Mouse (Mus musculus): ENCODE measurements at regions not wholly inside any gene's neighbourhood (a gene's known extent, or its start where the extent isn't known, plus 50 kb on each side); places are given as distances from the start of the nearest gene placed in this dataset.

GRCm38 (mm10) chr13:11308716-11309115 is 798.0 kb downstream of the Ryr2 start:
- no peak overlapping the region for H3K4me3 ChIP-seq (ENCODE audit: control insufficient read depth in 1 of 2, insufficient read depth in 1 of 2, low read depth in 2 of 2, low read length in 2 of 2)
- H3K9ac ChIP-seq (ENCODE audit: control insufficient read depth, low read depth, low read length, poor library complexity, severe bottlenecking) = no peak overlapping the region
- TF ChIP-seq MYB (IDR thresholded peaks at IDR 0.05; ENCODE audit: low read depth, low read length) (no peak), CHD1 (IDR thresholded peaks at IDR 0.05; ENCODE audit: low read depth, low read length) (no peak)
- H3K27ac ChIP-seq (ENCODE audit: control insufficient read depth, low read depth, low read length) = no peak overlapping the region
- H3K4me1 ChIP-seq (ENCODE audit: control insufficient read depth in 1 of 2, insufficient read depth in 2 of 2, low read length in 2 of 2) = no peaks in the 10 kb centered on the region
- no peaks in the 10 kb centered on the region for H3K27me3 ChIP-seq (ENCODE audit: control insufficient read depth in 1 of 2, insufficient read depth in 2 of 2, low read length in 2 of 2)
- no peaks in the 10 kb centered on the region for H3K79me2 ChIP-seq (ENCODE audit: control insufficient read depth, insufficient read depth, low read length, poor library complexity)
- H3K36me3 ChIP-seq (ENCODE audit: control insufficient read depth in 1 of 2, insufficient read depth in 2 of 2, low read length in 2 of 2) = no peaks in the 10 kb centered on the region
- DNase-seq (ENCODE audit: low read depth, low spot score) = no peak
- H3K9me3 ChIP-seq (replicated peaks; ENCODE audit: insufficient read depth, low read length) = no peaks in the 10 kb centered on the region

GRCm38 (mm10) chr13:11295493-11295892 is 811.3 kb downstream of the Ryr2 start:
- Histone ChIP-seq H3K9ac (ENCODE audit: control insufficient read depth, low read depth, low read length, poor library complexity, severe bottlenecking) (no peak overlapping the region), H3K9me3 (replicated peaks; ENCODE audit: insufficient read depth, low read length) (no peaks in the 10 kb centered on the region), H3K27me3 (ENCODE audit: control insufficient read depth in 1 of 2, insufficient read depth in 2 of 2, low read length in 2 of 2) (no peaks in the 10 kb centered on the region), H3K27ac (ENCODE audit: control insufficient read depth, low read depth, low read length) (no peak overlapping the region), H3K4me3 (ENCODE audit: control insufficient read depth in 1 of 2, insufficient read depth in 1 of 2, low read depth in 2 of 2, low read length in 2 of 2) (no peak overlapping the region), H3K79me2 (ENCODE audit: control insufficient read depth, insufficient read depth, low read length, poor library complexity) (no peaks in the 10 kb centered on the region), H3K4me1 (ENCODE audit: control insufficient read depth in 1 of 2, insufficient read depth in 2 of 2, low read length in 2 of 2) (no peaks in the 10 kb centered on the region), H3K36me3 (ENCODE audit: control insufficient read depth in 1 of 2, insufficient read depth in 2 of 2, low read length in 2 of 2) (no peaks in the 10 kb centered on the region)
- no peak for DNase-seq (ENCODE audit: low read depth, low spot score)
- no peak for TF ChIP-seq KAT2A (conservative IDR thresholded peaks at IDR 0.05; ENCODE audit: low read depth, low read length)
- no peak for TF ChIP-seq RCOR1 (IDR thresholded peaks at IDR 0.05; ENCODE audit: low read depth, low read length)
- no peak for TF ChIP-seq POLR2AphosphoS5 (IDR thresholded peaks at IDR 0.05; ENCODE audit: borderline replicate concordance, low read depth, low read length)
- no peak for TF ChIP-seq BHLHE40 (IDR thresholded peaks at IDR 0.05; ENCODE audit: borderline replicate concordance, low read depth, low read length)
- TF ChIP-seq GABPA (IDR thresholded peaks at IDR 0.05; ENCODE audit: low read depth, low read length) = no peak
- TF ChIP-seq HCFC1 (IDR thresholded peaks at IDR 0.05; ENCODE audit: low read depth, low read length) = no peak

- Histone ChIP-seq H3K4me1 (ENCODE audit: control insufficient read depth in 1 of 2, insufficient read depth in 2 of 2, low read length in 2 of 2) (no peaks in the 10 kb centered on the region), H3K36me3 (ENCODE audit: control insufficient read depth in 1 of 2, insufficient read depth in 2 of 2, low read length in 2 of 2) (no peaks in the 10 kb centered on the region), H3K79me2 (ENCODE audit: control insufficient read depth, insufficient read depth, low read length, poor library complexity) (no peaks in the 10 kb centered on the region), H3K9ac (ENCODE audit: control insufficient read depth, low read depth, low read length, poor library complexity, severe bottlenecking) (no peak overlapping the region), H3K9me3 (replicated peaks; ENCODE audit: insufficient read depth, low read length) (no peaks in the 10 kb centered on the region), H3K27me3 (ENCODE audit: control insufficient read depth in 1 of 2, insufficient read depth in 2 of 2, low read length in 2 of 2) (no peaks in the 10 kb centered on the region), H3K27ac (ENCODE audit: control insufficient read depth, low read depth, low read length) (no peak overlapping the region), H3K4me3 (ENCODE audit: control insufficient read depth in 1 of 2, insufficient read depth in 1 of 2, low read depth in 2 of 2, low read length in 2 of 2) (no peak overlapping the region)
- TF ChIP-seq TCF12 (IDR thresholded peaks at IDR 0.05; ENCODE audit: low read depth, low read length) (no peak), TBP (IDR thresholded peaks at IDR 0.05; ENCODE audit: low read depth, low read length) (no peak), RCOR1 (IDR thresholded peaks at IDR 0.05; ENCODE audit: low read depth, low read length) (no peak), ZC3H11A (IDR thresholded peaks at IDR 0.05; ENCODE audit: low read depth, low read length) (no peak), KAT2A (conservative IDR thresholded peaks at IDR 0.05; ENCODE audit: low read depth, low read length) (no peak), MYB (IDR thresholded peaks at IDR 0.05; ENCODE audit: low read depth, low read length) (no peak), POLR2A (IDR thresholded peaks at IDR 0.05; ENCODE audit: control insufficient read depth in 1 of 2, insufficient read depth in 1 of 2, low read depth in 1 of 2, low read length in 2 of 2, poor library complexity in 1 of 2) (no peak), JUND (IDR thresholded peaks at IDR 0.05; ENCODE audit: low read depth, low read length) (no peak), MYC (IDR thresholded peaks at IDR 0.05; ENCODE audit: low read depth, low read length) (no peak), ZKSCAN1 (IDR thresholded peaks at IDR 0.05; ENCODE audit: low read depth, low read length) (no peak), ZNF384 (IDR thresholded peaks at IDR 0.05; ENCODE audit: low read depth, low read length) (no peak), USF2 (IDR thresholded peaks at IDR 0.05; ENCODE audit: borderline replicate concordance in 1 of 2, insufficient read depth in 1 of 2, low read depth in 1 of 2, low read length in 2 of 2) (no peak), ETS1 (IDR thresholded peaks at IDR 0.05; ENCODE audit: low read depth, low read length) (no peak), BHLHE40 (IDR thresholded peaks at IDR 0.05; ENCODE audit: borderline replicate concordance, low read depth, low read length) (no peak), USF1 (IDR thresholded peaks at IDR 0.05; ENCODE audit: low read depth, low read length) (no peak), SIN3A (IDR thresholded peaks at IDR 0.05; ENCODE audit: low read length) (no peak)
- DNase-seq (ENCODE audit: low read depth, low spot score) = no peak
These were observed 812.1 kb downstream of the Ryr2 start for GRCm38 (mm10) chr13:11294689-11295088.
